Mouse (Mus musculus) layer of hippocampus, postnatal 14 days (tissue): ENCODE results near the gene Pcbd2. TPM values are rescaled to one million over a fixed set of nuclear protein-coding genes. Genes with fewer than 3 reads are reported as not detected.

Source experiments
- DNase-seq, 2 experiments: peaks; one replicate each; pipeline ENCODE4 v3.0.0; 2021 to 2022; ENCODE audit warnings: low spot score in 2 of 2, mixed read lengths in 1 of 2
- total RNA-seq, 2 experiments: library from RNA; stranded (reverse); gene quantifications; 2 replicates each; pipeline ENCODE4 v1.2.3; 2021

Pcbd2 gene
- total RNA-seq, 2 experiments from 2014 or later, result 27.2 to 33.4 TPM

DNA sequence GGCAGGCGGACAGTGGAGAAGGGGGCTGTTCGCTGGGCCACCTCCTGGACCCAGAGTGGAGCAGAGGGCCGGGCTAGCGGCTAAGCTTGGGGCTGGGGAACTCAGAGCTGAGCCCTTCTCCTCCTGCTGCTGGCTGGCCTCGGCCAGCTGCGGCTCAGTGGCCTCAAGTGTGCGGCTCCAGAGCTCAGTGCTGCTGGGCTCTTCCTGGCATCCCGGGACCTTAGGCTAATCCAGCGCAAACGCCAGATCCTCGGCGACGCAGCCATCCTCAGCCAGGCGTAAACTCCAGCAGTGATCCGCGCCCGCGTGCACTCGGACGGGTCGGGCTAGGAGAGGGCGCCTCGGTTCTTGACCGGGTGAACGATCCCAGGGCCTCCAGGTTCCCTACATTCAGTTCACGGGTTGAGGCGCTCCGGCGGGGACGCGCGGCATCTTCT lies 98.1 kb downstream of the Pcbd2 start:
- DNase-seq, result no peak

DNA sequence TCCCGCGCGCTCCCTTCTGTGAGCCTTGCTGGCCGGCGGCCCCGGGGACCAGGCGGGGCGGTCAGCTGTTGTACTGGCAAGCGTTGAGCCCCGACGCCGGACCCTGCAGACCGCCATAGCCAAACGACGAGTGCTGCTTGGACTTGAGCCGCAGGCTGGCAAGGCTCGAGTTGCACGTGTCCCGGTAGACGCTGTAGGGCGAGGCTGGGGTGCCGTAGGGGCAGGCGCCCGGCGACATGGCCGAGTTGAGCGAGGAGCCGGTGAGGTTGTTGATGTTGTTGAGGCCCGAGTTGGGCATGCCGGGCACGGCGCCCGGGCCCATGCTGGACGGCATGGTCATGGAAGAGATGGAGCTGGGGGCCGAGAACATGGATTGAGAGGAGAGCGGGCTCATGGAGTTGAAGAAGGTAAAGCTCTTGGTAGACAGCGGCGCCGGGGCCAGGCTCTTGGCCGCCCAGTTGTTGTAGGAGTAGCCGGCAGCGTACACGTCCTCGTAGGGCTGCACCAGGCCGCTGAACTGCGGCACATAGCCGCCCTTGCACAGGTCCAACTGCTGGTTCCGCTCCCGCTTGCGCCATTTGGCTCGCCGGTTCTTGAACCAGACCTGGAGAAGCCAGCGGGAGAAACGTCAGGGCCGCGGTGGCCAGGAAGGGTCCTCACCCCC lies 99.0 kb downstream of the Pcbd2 start:
- DNase-seq, result no peak

Other genes with a start within 250 kb of the Pcbd2 start
- gene Dbn1, start 239.3 kb upstream of the Pcbd2 start, total RNA-seq, result 100 to 1,000 TPM; 335 to 353 TPM
- gene Pdlim7, start 213.7 kb upstream of the Pcbd2 start, total RNA-seq, result 10 to 100 TPM; 69.4 to 78.9 TPM
- gene Dok3, start 198.1 kb upstream of the Pcbd2 start, total RNA-seq, result 1 to 10 TPM; 6.7 to 7.9 TPM
- gene Ddx41, start 190.7 kb upstream of the Pcbd2 start, total RNA-seq, result 10 to 100 TPM; 44.8 to 47.0 TPM
- 10 to 100 TPM; 64.8 to 67.7 TPM for gene Fam193b, start 156.2 kb upstream of the Pcbd2 start, total RNA-seq
- gene Tmed9, start 153.6 kb upstream of the Pcbd2 start, total RNA-seq, result 100 to 1,000 TPM; 132 to 133 TPM
- gene B4galt7, start 127.5 kb upstream of the Pcbd2 start, total RNA-seq, result 10 to 100 TPM; 22.5 to 22.8 TPM
- 10 to 100 TPM; 48.7 TPM for gene Caml, start 104.4 kb upstream of the Pcbd2 start, total RNA-seq
- 10 to 100 TPM; 46.0 to 50.8 TPM for gene Ddx46, start 92.3 kb upstream of the Pcbd2 start, total RNA-seq
- 10 to 100 TPM; 79.5 to 82.6 TPM for gene B230219D22Rik, start 34.2 kb upstream of the Pcbd2 start, total RNA-seq
- 10 to 100 TPM; 63.3 to 67.4 TPM for gene Txndc15, start 12.7 kb upstream of the Pcbd2 start, total RNA-seq
- under 1 TPM; 0.25 to 0.29 TPM for gene Catsper3, start 57.2 kb downstream of the Pcbd2 start, total RNA-seq
- not detected for gene Pitx1, start 108.8 kb downstream of the Pcbd2 start, total RNA-seq